Mouse (Mus musculus) left cerebral cortex, postnatal 10 days (tissue): ENCODE results near the gene Ncdn. TPM values are rescaled to one million over a fixed set of nuclear protein-coding genes. Genes with fewer than 3 reads are reported as not detected.

Experiments used
- DNase-seq, 2 experiments: peaks; one replicate each; pipeline ENCODE4 v3.0.0; 2021 to 2022; ENCODE audit warnings: low spot score in 2 of 2, mixed read lengths in 1 of 2; ENCODE audit errors: extremely low spot score in 1 of 2
- intact Hi-C: fragments of 180-260 bp; cut with DNase I; formaldehyde crosslinking; loops from one replicate; pipeline ENCODE4 v1.15.1; 2025
- total RNA-seq, 2 experiments: library from RNA; stranded (reverse); gene quantifications; 2 replicates each; pipeline ENCODE4 v1.2.3; 2021

The Ncdn gene
- total RNA-seq, 2 experiments from 2014 or later = 694 to 719 TPM

DNA sequence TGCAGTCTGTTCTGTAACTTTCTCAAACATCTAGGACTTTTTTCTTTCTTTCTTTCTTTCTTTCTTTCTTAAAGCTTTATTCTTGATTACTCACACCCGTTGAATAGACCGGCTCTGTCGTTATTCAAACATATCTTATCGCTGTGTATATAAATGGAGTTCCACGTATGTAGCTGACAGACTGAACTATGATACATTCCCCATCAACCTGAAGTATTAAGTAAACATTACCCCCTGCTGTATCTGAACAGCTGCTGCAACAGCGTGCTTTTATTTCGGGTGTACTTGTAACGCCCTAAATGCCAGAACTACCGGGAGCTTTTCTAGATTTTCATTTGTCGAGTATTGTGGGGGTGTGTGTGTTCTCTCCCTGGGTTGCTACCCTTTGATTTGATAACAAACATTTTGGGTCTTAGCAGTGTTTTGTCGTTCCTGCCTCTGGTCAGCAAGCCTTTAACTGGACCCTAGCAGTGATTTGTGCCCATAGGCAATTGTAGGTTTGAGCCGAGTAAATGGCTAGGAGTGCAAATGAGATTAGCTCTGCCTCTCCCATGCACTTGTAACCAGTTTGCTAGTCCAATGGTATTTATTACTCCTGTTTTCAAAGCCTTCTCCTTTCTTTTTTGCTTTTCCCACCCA, 1.6 kb upstream of the Ncdn start:
- intact Hi-C loops = no loop called here
- no peak for DNase-seq

DNA sequence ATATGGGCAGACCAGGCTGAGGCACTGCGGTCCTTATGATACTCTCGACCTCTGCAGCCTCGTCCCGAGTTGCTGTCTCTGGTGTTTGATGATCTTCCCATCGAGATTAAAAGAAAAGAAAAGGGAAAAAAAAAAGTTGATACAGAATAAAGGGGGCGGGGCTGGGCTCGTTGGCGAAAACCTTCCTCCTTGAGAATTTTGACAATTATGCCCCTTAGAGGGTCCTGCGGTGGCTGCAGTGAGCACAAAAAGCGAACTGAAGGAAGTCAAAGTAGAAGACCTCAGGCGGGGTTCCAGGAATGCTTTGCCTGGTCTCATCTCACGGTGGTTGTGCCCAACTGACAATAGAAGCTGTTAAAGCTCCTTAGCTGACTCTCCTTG, 983 bp upstream of the Ncdn start:
- intact Hi-C loops = no loop called here
- no peak for DNase-seq

DNA sequence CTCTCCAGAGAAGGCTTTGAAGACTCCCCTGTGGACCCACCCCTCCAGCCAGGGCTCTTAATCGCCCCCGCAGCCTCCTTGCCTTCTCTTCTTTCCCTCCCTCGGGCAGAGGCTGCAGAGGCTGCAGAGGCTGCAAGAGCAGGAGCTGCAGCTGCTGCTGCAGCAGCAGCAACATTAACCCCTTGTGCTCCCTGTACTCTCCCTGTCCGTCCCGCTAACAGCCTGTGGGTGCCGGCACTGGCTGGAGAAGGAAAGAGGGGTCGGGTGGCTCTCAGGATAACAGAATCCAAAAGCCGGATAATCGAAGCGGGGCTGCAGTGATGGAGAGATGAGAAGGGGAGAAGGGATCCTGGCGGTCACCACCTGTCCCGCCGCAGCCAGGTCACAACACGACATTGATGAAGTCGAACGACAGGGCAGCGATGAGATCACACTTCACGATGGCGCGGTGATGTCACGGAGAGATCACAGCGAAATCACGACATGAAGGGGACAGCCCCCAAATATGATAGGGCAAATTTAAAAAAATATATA, 563 bp downstream of the Ncdn start:
- DNase-seq = peak in 1 of 2 experiments; percentile 54
- intact Hi-C loops = no loop called here

DNA sequence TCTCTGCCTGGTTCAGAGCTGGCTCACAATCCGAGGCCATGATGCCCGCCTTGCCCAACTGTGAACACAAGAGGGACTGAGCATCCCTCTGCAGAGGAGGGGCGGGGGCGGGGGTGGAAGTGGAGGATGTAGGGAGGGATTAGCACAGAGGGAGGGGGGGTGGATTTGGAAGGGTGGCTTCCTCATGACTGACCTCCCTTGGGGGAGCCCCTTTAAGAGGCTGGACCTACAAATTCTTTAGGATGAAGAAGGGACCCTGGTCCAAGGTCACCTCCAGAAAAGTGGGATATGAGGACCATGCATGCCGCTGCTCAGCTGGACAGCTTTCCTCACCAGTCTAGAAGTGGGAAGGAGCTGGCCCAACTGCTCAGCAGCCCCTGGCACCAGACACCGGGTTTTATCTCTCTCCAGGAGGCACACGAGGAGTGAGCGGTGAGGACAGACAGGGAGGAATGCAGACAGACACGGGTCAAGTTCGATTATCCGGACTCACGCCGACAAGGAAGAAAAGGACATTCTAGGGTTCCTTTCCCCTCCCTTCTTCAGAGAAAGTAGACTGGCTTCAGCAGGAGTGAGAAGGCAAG, 1.1 kb downstream of the Ncdn start:
- intact Hi-C loops = no loop called here
- DNase-seq = peak in 1 of 2 experiments; percentile 58

DNA sequence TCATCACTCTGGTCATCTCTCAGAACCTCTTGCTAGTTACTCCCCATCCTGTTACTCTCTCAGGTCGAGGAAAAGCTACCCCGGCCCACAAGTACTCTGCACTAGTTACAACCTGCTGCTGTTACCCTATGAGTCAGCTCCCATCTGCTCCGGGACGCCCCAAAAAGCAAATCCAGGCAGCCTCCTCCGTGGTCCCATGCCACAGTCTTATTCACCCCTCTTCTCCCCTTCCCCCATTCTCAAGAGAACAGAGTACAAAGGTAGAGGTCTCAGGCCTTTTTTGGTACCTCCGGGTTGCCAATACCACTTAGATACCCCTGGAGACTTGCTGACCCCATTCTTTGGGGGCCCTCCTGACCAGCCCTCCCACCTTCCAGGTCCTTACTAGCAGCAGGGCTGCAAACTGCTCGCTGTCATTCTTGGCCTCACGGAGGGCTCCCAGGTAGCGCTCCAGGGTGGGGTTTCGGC, 1.6 kb downstream of the Ncdn start:
- intact Hi-C loops = no loop called here
- no peak for DNase-seq

DNA sequence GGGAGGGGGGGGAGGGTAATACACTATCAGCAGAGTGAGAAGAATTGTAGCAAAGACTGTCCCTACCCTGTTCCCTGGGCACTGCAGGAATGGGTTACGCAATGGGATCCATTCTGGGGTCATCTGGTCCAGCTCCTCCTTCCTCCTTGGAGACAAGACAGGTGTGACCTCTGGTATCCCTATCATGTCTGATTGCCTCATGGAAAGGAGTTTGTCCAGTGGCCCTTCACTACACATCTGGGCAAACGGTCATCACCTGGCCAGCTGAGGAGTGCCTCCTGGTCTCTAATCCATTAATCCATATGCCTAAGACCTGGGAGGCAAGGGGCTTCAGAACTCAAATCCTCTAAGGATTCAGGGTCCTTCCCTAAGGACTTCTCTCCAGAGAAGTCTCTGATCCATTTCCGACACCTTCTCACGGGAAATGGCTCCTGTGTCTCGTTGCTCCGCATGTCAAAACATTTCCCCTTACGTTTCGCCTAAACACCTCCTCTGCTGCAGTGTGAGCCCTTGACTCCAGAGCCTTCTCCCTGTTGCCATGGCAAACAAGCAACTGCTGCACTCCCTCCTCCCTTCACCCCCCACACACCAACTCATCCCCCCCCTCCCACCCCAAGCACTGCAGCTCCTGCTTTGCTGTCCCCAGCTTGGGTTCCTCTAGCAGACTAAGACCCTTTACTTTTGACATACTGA, 2.2 kb downstream of the Ncdn start:
- DNase-seq = no peak

DNA sequence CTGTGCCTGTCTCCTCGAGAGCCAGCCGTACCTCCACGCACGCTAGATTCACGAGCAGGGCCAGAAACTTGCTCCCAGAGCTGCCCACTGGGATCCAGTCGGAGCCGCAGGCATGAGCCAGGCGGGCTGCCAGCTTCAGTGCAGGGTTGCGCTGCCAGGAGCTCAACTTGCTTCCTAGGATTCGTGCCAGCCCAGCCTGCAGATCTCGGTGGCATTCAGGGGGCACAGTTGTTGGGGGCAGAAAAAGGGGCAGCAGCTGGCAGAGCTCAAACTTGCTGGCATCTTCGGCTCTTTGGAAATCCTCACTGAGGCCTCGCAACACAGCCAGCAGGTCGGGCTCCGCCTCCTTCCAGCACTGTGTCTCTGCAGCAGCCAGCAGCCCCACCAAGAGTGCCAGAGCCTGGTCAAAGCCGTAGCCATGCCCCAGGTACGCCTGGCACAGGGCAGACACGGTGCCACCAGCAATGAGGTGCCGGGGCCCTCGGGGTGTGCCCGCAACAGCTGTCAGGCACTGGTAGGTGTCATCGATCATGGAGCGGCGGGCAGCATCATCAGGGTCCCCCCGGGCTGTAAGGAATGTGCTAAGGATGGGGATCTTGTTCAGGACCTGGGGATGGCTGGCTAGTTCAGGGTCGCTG, 3.1 kb downstream of the Ncdn start:
- intact Hi-C loops = no loop called here
- peak; percentile 78 to 79 for DNase-seq

More for the DNA sequence above, 2.2 kb downstream of the Ncdn start:
- intact Hi-C loops = no loop called here

DNA sequence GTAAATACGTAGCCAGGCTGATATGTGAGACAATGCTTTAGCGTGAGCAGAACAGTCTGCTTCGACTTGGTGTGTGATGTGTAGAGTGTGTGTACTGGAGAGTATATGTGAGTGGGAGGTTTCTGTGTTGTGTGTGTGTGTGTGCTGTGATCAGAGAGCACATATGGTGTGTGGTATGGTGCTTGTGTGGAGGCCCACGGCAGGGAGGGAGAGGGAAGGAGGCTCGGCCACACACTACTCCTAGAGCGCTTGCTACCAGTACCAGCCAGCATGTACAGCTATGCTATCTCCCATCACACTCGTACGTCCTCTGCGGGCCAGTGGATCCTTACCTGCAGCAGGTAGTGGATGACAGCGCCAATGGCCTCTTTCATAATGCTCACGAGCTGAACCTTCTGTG, 3.7 kb downstream of the Ncdn start:
- intact Hi-C loops = loop anchor here (2.0 kb wide), 1 partner anchor 91 kb away; no protein-coding TSS in a partner anchor
- DNase-seq = peak in 1 of 2 experiments; percentile 33

DNA sequence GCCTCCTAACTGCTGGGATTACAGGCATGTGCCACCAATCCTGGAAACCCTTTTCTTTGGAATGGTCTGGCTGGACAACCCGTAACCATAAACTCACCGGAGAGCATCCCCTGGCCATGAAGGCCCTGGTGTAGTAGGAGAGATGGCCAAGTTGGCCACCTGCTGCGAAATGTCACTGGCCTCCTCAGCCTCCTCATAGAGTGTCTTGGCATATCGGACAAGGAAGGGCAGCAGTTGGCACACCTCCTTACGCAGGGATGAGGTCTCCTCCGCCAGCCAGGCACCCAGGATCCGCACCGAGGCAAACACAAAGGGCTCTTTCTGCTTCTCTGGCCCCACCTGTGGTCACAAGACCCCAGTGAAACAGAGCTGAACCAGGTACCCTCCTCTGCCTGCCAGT, 4.9 kb downstream of the Ncdn start:
- no peak for DNase-seq
- intact Hi-C loops = loop anchor here (2.0 kb wide), 1 partner anchor 92 kb away; no protein-coding TSS in a partner anchor

DNA sequence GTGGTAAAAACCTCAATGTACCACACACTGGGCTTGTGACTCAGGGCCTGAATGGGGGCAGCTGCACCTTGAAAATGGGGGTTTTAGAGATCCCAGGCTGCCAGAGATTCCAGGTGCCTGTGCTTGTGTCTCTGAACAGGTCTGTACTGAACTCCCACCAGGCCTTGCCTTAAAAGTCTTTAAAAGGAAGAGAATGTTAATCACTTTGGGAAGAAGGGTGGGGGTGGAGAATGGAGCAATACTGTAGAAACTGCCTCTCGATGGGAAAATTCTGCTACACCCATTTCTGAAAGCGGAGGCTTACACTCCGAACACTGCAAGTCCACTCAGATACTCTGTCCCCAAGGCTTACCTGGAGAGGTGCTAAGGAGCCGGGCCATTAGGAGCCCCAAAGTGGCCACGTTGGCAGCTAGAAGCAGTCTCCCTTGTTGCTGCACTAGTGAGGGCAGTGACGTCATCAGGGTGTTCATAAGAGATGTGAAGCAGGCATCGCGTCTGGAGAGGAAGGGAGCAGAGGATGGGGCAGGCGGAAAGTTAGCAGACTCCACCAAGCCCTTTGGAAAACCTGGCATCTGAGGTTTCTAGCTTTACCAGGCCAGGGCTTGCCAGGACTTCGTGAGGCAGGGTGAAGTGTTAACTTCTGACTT, 6.9 kb downstream of the Ncdn start:
- intact Hi-C loops = no loop called here
- no peak for DNase-seq

DNA sequence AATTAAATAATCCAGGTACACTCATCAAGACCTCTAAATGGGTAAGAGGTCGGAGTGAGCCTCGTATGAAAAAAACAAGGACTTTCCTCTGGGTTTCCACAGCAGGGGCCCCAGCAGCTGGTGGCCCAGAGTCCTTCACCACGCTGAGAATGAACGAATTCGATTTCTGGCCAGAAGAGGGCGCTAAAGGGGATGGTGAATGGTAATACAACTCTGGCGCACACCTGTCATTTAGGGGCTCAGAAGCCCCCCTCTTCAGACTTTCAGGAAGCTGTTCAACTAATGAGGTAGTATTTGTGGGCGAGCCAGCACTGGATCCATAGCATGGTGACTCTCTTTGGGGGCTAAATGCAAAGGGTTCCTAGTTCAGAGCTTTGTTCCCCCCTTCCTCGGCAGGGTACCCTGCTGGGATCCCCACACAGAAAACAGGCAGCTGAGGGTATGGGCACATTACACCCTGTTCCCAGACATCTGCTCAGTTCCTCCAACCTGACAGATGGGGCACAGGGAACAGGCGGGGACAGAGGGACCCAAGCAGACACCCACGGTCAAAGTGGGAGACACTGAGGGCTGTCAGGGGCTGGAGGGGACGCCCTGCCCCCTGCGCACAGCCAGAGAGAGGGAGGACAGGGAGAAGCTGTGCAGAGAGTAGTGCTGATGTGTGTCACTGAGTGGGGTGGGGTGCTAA, 7.6 kb downstream of the Ncdn start:
- peak in 1 of 2 experiments; percentile 63 for DNase-seq
- intact Hi-C loops = no loop called here

DNA sequence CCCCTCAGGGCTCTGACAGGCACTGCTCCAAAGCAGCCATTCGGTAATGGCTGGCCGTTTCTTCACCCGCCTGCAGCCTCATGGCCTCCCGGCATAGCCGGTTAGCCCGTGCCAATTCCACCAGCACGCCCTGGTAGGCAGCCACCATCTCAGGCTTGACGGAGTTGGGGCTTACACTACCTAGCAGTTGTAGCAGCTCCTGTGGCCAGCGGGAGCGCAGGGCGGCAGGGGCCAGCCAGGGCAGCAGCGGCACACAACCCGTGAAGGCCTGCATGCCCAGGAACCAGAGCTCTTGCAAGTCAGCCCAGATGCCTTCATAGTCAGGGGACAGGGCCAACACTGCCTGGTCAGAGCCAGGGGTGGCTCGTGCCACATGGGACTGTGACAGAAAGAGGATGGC, 8.4 kb downstream of the Ncdn start:
- intact Hi-C loops = no loop called here
- DNase-seq = no peak

DNA sequence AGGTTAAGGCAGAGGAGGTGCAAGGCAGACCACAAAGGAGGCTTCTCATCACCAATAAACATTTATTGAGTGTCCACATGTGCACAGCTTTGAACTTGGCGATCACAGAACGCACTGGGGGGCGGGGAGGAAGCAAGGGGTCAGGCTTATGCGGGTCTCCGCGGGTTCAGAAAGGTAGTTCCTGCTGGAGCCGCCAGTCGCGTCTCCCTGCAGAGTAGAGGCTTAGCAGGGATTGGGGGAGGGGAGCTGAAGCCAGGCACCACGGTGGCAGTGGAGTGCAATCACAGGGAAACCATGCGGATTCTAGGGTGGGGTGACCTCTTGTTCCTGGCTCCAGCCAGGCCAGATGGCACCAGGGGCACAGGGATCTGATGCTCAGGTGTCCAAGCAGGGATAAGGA, 9.5 kb downstream of the Ncdn start:
- intact Hi-C loops = loop anchor here (2.0 kb wide), 1 partner anchor 187 kb away; the partner anchor contains the start of gene Clspn
- DNase-seq = peak in 1 of 2 experiments; percentile 45

DNA sequence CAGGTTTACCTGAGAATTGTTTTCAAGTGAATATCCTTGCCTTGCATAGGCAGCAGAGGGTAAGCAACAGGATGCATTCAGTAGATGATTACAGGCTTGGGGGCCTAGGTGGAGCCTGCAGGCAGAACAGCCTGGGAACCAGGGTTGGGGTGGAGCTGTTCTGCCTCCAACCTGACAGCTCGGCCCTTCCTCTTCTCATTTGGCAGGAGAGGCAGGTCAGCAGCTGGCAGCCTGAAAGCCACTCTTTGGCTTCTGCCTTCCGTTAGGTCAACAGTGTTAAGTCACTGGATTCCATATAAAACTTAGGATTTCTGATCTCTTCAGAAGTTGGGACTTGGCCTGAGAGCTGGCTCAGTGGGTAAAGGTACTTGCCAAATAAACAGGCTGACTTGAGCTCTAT, 10.3 kb downstream of the Ncdn start:
- intact Hi-C loops = loop anchor here (2.0 kb wide), 1 partner anchor 186 kb away; the partner anchor contains the start of gene Clspn
- DNase-seq = no peak

DNA sequence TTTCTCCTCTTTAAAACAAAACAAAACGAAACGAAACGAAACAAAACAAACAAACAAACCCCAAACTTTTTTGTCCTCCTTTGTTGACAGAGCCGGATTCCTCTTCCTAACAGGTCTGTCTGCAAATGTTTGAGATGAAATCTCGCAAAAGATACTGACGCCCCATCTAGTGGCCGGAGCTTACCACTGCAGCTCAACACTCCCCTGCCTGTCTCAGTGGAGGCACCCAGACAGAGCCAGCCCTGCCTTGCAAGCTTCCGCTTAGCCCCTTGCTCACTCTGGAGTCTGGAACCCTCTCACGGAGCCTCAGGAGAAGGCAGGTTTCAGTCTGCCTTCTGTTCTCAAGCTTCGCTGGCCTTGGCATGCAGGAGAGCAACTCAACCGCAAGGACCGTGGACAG, 11.8 kb downstream of the Ncdn start:
- intact Hi-C loops = loop anchor here (1.0 kb wide), 1 partner anchor 141 kb away; no protein-coding TSS in a partner anchor
- DNase-seq = peak; percentile 80 to 82

DNA sequence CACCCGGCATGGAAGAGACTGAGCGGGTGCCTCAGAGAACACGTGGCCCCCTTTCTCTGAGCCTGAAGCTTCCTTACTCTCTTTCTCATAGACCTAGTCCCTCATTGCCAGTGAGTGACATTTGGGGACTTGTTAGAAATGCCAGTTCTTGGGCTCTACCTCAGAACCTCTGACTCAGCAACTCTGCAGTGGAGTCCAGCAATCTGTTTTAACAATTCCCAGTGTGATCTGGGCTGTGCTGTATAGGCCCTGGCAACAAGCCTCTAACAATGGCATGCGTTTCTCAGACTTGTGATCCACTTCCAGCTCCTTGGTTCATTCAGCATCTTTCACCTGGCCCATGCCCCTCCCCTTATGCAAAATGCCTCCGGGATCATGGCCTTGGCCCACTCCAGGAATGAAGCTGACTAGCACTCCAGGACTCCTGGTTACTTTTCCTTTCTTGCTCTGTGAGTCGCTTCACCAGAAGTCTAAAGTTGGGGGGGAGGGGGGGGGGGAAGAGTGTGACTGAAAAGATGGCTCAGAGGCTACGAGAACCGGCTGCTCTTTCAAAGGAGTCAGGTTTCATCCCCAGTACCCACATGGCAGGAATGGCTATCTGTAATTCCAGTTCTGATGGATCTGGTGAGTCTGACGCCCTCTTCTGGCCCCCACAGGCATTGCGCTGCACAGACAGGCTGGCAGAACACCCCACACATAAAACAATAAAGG, 13.1 kb downstream of the Ncdn start:
- intact Hi-C loops = no loop called here

DNA sequence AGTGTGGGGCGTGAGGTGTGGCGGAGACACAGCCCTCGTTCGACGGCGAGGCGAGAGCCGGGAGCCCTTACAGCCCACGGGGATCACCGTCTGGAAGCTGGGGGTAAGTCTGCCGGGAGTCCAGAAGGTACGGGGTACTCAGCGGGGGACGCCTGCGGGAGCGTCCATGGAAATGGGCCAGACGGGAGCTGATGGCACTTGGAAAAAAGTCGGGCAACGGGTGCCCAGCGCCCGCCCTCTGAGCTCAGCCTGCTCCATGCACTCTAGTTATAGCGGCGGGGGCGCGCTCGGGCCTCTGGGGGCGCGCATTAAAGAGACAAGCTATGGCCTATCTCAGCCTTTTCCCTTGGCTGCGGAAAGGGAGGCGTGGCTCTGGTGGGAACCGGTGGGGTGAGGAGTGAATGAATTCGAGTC, 17.2 kb downstream of the Ncdn start, which contains the start of gene Tfap2e:
Gene Tfap2e, minus strand, starts transcription at position 240 of the 414 bp plus-strand sequence.
- intact Hi-C loops = no loop called here
- DNase-seq = peak in 1 of 2 experiments; percentile 62

More for the DNA sequence above, 13.1 kb downstream of the Ncdn start:
- DNase-seq = no peak
